Mouse (Mus musculus): ENCODE results near the gene Clybl.

Clybl gene

DNA sequence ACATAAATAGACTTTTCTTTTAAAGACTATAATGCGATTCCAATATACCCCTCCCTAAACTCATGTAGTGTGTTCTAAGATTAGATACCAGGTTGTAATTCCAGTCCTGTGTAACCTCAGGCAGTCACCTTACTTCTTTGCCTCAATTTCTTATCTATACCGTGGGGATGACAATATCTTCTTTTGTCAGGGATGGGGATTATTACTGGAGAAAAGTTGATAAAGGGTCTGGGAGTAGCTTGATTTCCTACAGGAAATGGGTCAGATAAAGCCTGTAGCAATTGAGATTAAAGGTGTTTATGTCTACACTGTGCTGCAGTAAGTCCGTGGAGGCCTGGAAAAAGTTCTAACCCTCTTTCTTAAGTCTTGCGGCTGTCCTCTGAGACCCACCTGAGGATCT lies 131.8 kb downstream of the Clybl start:
- no peak for DNase-seq

DNA sequence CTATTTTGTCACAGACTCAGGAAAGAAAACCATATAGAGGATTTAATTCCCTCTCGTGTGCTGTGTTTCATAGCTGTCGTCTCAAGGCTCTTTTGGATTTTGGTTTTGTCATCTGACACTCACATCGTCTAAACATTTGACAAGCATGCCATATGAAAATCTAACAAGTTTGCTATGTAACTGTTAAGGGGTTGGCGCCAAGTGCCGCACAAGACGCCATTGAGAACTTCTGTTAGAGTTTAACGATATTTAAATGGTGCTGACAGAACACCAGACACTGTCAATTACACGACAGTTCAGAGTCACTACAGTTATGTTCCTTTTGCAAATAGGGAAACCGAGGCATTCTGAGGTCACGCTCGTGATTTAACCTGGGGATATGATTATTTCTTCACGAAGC lies 134.2 kb downstream of the Clybl start:
- DNase-seq, result no peak

DNA sequence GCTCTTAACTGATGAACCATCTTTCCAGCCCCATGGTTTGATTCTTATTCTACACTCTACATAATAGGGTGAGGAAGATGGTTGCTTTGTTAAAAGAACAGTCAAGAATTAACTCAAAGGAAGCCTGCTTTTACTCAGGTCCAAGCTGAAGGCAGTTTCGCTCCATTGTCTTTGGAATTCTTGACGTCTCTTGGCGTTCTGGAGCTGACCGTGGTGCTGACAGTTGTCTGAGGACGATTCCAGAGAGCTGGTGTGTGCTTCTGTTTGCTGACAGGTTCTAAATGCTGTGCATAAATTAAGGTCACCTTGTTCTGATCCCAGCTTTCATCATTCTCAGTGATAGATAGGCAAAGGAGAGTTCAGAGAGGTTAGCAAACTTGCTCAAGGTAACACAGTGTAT lies 140.6 kb downstream of the Clybl start:
- no peak for DNase-seq

DNA sequence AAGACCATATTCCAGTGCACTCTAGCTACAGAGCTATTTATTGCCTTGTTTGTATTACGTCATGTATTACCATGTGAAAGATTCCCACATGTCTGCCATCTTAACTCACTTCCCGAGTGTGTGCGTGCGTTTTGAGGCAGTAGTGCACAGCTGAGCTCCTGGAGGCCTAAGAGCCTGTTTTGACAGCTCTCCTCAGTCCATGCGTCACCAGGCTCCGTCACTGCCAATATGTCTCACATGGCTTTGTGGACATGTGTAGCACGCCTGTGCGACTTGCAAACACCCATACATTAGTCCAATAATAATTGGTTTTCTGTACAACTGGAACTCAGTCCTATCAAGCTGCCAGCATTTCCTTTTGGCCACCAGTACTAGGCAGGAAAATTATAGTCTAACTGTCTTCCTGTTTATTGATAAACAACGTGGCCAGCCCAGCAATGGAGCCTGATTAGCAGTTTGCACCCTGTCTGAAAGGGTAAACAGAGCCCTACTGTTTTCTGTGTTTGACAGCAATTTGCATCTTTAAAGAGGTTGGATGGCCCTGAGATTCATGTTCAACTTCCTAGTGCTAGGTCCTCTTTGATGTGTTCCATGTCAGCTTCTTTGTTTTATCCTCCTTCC lies 142.4 kb downstream of the Clybl start:
- no peak for DNase-seq

DNA sequence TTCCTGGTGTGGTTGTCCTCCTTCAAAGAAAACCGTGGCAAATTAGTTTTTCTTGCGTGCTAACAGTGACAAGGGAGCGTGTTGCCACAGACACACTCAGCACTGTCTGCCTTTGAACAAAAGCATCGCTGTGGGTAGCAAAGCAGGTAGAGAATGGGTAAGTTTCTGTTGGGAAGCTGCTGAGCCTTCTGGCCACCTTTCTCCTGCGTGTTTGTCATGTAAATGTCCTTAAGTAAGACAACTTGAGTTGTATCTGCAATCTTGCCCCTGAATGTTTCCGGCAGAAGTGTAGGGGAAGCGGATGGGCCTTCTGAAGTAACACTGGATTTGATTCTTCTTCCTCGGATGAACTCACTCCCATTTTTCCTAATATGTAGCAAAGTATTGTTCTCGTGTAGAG lies 148.6 kb downstream of the Clybl start:
- DNase-seq, result no peak

DNA sequence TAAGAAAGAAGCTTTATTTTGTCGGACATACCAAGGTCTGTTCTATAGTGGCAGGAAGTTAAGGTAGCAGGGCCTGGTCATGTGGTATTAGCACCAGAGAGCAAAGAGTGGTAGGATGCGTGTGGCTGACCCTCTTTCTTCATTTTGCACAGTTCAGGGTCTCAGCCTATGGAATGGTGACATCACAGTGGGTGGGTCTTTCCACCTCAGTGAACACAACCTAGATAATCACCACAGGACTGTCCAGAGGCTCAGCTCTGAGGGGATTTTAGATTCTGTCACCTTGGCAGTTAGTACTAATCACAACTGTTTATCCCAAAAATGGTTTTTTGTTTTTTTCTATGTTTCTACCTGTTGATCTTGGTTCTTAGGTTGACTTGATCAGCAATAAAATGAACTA lies 149.2 kb downstream of the Clybl start:
- no peak for DNase-seq

DNA sequence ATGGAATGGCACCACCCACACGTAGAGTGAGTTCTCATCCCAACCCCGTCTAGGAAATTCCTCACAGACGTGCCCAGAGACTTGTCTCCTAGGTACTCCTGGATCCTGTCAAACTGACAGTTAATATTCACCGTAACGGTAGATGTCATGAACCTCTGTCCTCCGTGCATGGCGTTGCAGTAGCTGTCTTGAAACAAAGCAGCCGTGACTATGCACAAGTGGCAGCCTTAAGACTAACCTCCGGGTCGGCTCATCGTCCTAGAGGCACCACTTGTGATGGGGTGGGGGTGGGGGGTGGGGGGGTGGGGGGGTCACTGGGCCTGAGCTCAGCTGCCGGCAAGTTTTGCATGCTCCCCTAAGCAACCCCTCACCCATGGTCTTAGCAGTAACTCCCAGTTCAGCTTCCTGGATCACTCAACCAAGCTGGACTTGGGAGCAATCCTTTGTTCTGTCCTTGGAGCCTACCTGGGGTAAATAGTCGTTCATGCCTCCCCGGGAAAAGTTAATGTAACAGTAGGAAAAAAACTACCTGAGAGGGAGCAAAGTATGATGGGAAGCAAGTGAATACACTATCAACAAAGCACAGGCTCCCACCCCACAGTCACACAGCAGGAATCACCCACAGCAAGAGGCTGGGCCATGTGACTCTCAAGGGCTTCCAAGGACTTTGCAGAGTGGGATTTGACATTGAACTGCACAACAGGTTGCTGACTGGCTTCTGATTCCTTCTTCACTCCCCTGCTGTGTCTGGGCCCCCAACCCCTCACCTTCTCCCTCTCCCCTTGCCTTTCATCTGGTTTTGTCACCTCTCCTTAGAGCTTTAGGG lies 150.3 kb downstream of the Clybl start:
- DNase-seq, result no peak

DNA sequence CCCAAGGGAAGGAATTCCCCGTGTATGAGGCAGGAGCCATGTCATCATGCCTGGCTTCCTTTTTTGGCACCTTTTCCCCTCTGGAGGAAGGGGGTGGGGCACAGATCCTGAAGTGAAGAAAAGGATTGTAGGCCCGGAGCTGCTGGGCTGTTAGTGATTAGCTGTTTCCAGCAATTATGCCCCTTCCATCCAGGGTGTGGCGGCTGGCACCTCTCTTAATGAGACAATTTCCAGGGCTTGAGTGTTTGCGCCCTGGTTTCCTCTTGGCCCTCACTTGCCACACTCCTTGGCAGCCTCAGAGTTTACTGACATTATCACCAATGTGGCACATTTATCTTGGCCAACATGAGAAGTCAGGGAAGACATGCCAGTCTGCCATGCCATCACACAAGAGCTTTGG lies 155.5 kb downstream of the Clybl start:
- DNase-seq, result no peak

DNA sequence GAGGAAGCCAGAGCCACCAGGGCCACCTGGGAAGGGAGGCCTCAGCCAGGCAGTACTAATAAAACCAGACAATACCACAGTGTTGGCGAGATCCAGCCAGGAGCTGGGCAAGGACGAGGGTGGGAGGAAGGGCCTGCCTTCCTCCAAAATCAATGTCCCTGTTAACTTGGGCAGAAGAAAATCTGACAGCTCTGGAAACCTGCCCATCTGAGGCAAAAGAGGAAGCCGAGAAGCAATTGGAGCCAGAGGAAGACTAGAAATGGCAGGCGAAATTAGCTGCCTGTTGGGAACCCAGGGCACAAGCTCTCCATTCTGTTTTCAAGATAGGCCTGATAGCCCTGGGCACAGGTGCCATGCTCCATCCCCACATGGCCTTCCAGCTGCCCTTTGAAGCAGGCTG lies 157.3 kb downstream of the Clybl start:
- DNase-seq, result no peak

DNA sequence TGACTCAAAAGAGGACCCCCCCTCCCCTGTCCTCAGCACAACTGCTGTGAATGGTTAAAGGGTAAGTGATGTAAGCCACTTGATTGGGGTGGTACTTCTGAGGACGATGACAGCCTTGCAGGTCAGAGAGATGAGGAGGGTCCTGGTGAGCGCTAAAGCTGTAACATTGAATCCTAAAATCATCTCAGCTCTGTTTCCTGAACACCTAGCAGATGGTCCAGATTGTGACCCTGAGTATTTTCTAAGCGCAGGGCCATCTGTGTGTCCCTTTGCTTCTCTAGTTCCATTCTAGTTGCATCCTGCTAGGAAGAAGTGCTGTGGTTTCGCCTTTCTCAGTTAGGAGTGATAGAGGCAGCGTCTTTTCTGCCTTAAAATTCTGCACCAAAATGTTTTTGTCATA lies 158.6 kb downstream of the Clybl start:
- DNase-seq, result no peak

DNA sequence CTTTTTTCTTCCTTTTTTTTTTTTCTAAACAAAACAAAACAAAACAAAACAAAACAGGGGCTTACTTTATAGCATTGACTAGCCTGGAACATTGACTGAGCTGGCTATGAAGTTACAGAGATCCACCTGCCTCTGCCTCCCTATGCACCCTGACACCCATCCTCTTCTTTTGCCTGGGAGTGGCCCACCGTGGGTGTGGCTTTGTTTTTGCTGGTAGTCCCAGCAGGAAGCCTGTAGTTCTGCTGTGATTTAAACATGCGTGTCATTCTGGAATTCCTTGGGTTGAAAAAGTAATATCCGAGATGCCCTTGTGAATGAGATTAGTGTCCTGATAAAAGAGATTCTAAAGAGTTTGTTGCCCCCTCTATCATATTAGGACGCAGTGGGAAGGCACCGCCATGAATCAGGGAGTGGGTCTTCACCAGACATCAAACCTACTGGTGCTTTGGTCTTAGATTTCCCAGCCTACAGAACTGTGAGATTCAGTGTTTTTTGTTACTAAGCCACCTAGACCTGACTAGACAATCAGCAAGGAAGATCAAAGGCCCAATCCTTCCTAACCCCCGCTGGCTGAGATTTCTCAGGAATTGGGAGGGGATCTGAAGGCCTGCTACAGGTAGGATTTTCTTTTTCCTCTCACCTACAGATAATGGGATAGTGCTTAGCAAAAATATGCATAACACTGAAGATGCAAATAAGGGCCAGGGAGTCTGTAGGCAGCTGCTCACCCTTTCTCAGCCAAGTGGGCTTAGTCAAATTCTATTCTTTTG lies 160.3 kb downstream of the Clybl start:
- DNase-seq, result no peak

DNA sequence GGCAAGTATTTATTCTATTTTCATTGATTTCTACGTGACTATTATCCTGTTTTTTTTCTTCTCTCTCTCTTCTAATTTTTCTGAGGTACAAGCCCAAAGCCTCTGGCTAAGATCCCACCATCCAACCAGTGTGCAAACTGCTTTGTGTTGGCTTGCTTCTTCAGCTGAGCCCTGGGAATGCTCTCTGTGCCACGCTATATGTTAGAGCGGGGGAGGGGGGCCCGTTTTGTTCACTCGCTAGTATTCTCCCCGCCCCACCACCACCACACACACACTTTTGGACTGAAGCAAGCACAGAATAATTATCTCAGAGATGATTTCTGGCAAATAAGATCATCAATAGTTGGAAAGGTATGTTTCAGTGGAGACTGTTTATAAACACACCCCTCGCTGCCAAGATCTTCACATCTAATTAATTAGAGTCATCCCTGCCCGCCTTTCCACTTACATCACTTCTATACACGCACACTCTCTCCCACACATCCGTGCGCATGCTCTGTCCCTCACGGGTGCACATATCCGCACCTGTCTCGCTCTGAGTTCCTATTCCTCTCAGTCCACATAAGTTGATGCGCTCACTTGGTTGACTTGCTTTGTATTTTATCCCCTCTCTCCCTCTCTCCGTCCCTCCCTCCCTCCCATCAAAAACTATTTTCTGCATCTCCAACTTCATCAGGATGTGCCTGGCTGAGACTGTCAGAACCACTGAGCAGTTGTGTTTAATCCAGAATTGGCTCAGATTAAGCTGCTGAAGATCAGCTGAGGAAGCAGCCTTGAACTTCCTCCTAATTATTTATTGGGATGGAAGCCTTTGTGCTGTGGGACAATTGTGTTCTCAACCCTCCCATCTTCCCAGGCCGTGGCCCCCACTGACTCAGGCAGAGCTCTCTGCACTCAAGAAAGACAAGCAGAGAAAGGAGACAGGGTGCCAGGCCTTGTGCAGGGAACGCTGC lies 163.0 kb downstream of the Clybl start:
- DNase-seq, result no peak

DNA sequence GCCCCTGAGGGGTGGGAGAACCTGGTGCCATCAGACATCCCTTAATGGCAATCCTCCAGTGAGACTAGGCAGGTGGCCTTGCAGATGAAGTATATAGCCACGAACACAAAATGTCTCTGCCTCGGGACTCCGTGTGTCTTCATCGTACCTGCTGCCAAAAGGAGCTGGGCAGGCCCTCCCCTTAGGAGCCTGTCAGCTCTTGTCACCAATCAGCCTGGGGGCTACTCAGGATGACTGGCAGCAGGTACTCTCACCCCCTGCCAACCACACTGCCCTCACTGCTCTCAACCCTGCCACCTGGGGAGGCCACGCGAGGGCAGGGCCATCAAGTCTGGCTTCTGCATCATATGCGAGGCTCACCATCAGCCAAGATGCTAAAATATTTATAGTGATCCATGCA lies 166.6 kb downstream of the Clybl start:
- no peak for DNase-seq

DNA sequence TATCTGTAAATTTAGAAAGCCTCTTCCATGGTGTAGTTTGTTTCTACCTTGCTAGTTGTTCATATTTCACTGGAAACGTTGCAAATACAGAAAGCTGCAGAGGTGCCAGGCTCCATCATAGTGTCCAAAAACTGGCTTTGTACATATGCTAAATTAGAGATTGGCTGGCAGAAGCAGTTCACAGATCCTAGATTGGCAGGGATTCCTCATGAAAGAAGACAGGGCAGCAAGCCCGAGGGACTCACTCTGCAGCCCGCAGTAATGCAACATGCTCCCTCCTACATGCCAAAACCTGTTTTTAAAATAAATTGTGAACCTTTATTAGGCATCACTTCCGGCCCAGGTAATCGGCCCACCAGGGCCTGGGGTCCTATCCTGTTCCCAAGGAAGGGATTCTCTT lies 167.8 kb downstream of the Clybl start:
- no peak for DNase-seq

DNA sequence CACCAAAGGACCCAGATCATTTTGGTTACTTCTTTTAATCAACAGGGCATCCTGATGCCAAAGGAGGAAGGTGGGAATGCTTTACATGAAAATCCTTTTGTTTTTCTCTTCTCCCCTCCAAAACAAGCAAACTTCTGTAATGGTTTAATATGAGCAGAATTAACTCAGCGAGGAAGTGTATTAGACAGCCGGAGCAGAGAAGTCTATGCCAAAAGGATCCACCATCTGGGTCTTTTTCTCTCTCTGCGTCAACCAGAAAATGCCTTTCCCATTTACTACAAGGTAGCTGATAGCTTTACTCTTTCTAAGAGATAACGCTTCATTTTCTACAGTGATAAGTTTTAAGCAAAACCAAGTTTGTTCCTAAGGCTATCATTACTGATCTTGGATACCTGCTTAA lies 168.3 kb downstream of the Clybl start:
- DNase-seq, result no peak

DNA sequence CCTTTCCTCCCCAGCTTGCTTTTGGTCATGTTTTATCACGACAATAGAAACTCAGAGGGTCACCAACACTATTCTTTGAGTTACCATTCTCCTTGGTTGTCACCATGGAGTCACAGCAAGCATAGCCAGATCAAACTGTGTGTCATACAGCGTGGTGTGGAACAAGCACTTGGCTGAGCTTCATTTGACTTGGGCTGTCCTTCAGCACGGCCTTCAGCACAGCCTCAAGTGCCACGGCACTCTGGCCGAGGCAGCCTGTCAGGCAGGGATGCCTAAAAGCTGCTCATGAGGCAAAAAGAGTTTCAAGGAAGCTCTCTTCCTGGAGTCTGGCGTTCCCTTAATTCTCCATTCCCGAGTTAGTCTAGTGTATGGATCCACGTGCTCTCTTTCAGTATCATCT lies 169.3 kb downstream of the Clybl start:
- no peak for DNase-seq

DNA sequence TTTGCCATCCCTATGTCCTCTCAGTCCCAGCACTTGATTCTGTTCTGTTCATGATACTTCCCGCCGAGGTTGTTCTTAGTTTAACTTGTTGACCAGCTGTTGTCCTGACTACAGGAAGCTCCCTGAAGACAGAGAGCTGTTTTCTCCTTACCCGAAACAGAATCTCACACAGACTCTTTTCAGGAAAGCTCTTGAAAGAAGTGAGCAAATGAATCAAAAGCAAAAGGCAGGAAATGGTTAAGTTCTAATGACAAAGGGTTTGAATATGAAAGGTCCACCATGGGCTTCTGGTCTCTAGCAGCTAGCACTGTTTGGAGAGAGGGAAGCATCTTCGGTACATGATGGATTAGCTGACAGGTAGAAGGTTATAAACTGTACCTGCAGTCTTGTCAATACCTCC lies 175.8 kb downstream of the Clybl start:
- no peak for DNase-seq

DNA sequence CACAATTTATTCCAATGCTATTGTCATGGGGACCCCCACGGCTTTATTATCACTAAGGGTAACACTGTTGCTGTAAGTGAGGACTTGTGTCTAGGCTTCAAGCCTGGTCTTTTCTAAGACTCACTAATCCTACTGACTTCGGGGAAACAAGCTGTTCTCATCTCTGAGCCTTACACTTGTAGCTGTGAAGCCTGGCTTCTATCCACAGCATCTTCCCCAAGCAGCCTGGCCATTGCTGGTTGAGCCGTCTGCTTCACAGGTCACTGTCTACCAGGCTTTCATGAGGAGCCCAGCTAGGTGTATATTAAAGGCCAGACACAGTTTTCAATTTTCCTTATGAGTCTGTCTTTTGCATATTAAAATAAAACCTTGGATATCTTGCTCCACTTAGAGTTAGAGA lies 177.1 kb downstream of the Clybl start:
- DNase-seq, result no peak

DNA sequence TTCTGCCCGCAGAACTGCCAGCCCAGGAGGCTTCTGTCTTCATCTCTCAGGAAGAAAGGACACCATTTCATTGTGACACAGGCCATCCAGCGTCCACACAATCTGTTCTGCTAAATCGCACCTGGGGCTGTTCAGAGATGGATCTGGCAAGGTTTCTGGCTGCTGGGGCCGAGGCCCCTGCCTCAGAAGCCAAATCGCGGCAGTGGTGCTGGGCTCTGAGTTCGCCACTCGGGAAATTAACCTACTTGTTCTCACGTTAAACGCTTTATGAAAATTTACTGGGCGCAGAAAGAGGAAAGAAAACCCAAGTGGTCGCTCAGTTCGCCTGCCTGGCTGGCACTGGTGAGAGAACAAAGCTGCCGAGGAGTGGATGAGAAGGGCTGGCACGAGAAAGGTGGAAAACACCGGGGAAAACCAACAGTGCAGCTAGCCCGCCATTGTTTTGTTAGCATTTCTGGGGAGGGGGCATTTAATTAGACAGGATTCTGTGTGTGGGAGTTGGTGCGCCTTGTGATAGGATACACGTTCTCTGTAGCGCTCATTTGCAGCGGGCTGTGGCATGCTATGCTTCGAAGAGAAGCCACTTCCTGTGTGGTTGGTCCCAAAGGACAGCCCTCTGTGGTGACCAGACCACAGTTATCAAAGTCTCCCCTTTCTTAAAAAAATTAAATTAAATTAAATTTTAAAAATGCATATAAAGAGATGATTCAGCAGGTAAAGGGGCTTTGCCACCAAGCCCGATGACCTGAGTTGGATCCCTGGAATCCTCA lies 177.8 kb downstream of the Clybl start:
- DNase-seq, result no peak

DNA sequence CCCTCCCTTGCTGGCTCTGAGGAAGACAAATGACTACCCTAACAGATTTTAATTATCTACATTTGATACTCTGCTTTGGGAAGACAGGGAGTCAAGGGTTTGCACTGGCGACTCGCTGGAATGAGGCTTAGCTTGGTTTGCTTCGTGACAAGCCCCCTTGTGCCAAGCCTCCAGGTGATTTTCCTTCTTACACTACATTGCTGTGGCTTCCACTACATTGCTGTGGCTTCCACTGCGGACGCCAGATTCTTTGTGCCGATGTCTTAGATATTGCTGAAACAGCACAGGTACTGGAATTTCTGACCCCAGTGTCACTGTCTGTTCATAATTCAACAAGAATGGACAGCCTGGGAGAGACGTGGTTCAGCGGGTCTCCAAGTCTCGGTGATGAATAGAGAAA lies 180.3 kb downstream of the Clybl start:
- DNase-seq, result no peak

DNA sequence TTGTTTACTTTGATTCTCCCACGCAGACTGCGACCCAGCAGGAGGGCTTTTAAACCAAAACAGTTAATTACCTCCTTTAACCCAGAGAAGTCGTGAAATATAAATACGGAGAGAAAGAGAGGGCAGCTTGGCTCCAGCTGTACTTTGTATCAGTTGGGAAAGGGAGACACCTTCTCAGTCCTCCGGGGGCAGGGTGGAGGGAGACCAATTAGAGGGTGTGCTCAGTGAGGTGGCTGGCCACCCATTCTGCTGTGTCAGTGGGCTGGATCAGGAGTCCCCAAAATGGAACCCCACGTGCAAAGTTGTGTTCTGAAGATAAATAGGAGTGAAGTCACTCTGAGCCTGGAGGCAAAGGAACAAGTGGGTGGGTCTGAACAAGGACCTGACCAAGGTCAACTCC lies 181.7 kb downstream of the Clybl start:
- DNase-seq, result no peak

DNA sequence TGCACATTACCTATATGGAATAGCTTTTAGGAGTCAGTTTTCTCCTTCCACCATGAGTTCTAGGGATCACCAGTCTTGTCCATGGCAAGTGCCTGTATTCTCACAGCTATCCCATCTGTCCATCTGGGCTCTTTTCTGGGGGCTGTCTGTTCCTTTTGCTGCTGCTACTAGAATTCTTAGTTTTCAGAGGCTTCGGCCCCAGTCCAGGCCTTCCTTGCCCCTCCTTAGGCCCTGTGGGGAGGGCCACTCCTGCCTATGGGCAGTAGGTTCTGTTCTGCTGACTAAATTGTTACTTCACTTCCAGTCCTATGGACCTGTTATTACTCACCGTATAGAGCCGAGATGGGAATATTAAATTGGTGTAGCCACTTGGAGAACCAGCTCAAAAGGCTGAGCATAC lies 182.5 kb downstream of the Clybl start:
- no peak for DNase-seq
